In the genomic region with DNA sequence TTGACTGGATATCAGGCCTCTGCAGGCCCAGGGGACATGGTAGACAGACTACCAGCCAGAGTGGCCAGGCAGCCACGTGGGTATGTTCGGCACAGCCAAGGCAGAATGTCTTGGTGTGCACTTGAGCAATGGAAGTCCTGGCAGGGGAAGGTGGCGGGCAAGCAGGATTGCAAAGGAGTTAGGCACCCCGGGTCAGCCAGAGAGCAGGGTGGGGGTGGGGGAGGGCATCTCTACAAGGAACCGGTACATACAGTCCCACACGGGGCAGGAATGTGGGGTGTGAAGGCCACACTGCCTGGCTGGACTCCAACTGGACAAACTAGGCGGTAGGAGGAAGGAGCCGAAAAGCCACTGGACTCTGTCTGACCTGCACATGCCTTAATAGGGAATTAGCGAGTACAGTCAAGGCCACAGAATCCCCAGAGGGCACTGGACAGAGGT, we compare ENCODE assay signal across 14 mouse cellular contexts. TPM values are rescaled to one million over a fixed set of nuclear protein-coding genes. Genes with fewer than 3 reads are reported as not detected.
DNase-seq lines count a peak whose midpoint lies in the region; ATAC-seq and TF ChIP-seq lines count a peak whose summit lies in the region.
"Had no signal": no experiment of that assay in that cellular context is flagged by ENCODE, and none has a peak within 500 bp of the region (broad histone marks: within the 10 kb centered on the region; RNA-seq: fewer than 3 reads in every experiment).

No protein-coding gene starts in this region.

- no peak overlapping the region for H3K4me3 ChIP-seq in liver, embryonic 15.5 days (replicated peaks)
- H3K4me3 ChIP-seq in stomach, postnatal 0 days (ENCODE audit: low read depth, low read length) = no peak overlapping the region
- H3K4me3 ChIP-seq: forebrain, embryonic 12.5 days; heart, adult 2 months; hindbrain, embryonic 15.5 days; myocyte had no signal

- H3K4me2 ChIP-seq in liver, embryonic 15.5 days = no peak overlapping the region
- no peak overlapping the region for H3K4me2 ChIP-seq in stomach, postnatal 0 days (replicated peaks; ENCODE audit: low read depth)
- H3K4me2 ChIP-seq: forebrain, embryonic 12.5 days; hindbrain, embryonic 15.5 days had no signal

- no peaks in the 10 kb centered on the region for H3K9me3 ChIP-seq in liver, embryonic 15.5 days (replicated peaks)
- H3K9me3 ChIP-seq in stomach, postnatal 0 days (ENCODE audit: control insufficient read depth, low read length) = no peaks in the 10 kb centered on the region
- H3K9me3 ChIP-seq: forebrain, embryonic 12.5 days; hindbrain, embryonic 15.5 days had no signal

- no peak overlapping the region for H3K27ac ChIP-seq in liver, embryonic 15.5 days (replicated peaks)
- H3K27ac ChIP-seq in stomach, postnatal 0 days (replicated peaks) = no peak overlapping the region
- H3K27ac ChIP-seq: heart, adult 2 months; hindbrain, embryonic 15.5 days; macrophage had no signal

- ATAC-seq in liver, embryonic 15.5 days (ENCODE audit: insufficient read depth) = peak; percentile 46
- peak; percentile 21; the same call in 1 of the 2 replicates for ATAC-seq in stomach, postnatal 0 days (ENCODE audit: low FRiP score, low TSS enrichment)

- no peak for DNase-seq in liver
- peak; percentile 31 to 67 for DNase-seq in adrenal gland, postnatal 36 days
- DNase-seq in kidney, postnatal 10 days = peak; percentile 65
- DNase-seq in stomach, postnatal 0 days (ENCODE audit: low spot score) = no peak
- DNase-seq in left cerebral cortex, postnatal 25 days (ENCODE audit: low spot score in 2 of 2) = no peak
- no peak for DNase-seq in left cerebral cortex, postnatal 4 days
- DNase-seq: embryo, embryonic 11 days had no signal

- intact Hi-C loops in left cerebral cortex, postnatal 25 days (cut with DNase I) = no loop called here
- intact Hi-C loops in left cerebral cortex, postnatal 4 days (cut with DNase I) = no loop called here

- no peak for TF ChIP-seq CTCF in stomach, postnatal 0 days (IDR thresholded peaks at IDR 0.05; ENCODE audit: low read depth)

- H3K36me3 ChIP-seq in liver, embryonic 15.5 days (replicated peaks) = no peaks in the 10 kb centered on the region
- H3K36me3 ChIP-seq in stomach, postnatal 0 days (ENCODE audit: control insufficient read depth, insufficient read depth, low read length) = no peaks in the 10 kb centered on the region
- H3K36me3 ChIP-seq: forebrain, embryonic 12.5 days; hindbrain, embryonic 15.5 days had no signal

- no peaks in the 10 kb centered on the region; the same call in 1 of the 2 replicates for H3K4me1 ChIP-seq in liver, embryonic 15.5 days (replicated peaks)
- H3K4me1 ChIP-seq in stomach, postnatal 0 days (replicated peaks; ENCODE audit: control insufficient read depth, insufficient read depth) = no peaks in the 10 kb centered on the region

- peaks cover 39% of the 10 kb centered on the region for H3K27me3 ChIP-seq in liver, embryonic 15.5 days
- H3K27me3 ChIP-seq in stomach, postnatal 0 days (ENCODE audit: control insufficient read depth, insufficient read depth, low read length) = no peaks in the 10 kb centered on the region; the same call in 1 of the 2 replicates

- WGBS in liver, embryonic 15.5 days (ENCODE audit: insufficient replicate concordance) = 58% methylated on average over 9 of the region's 9 CpGs
- 73% methylated on average over 9 of the region's 9 CpGs for WGBS in stomach, postnatal 0 days

- no peak overlapping the region for H3K9ac ChIP-seq in liver, embryonic 15.5 days
- H3K9ac ChIP-seq in stomach, postnatal 0 days (ENCODE audit: low read length) = no peak overlapping the region
- H3K9ac ChIP-seq: forebrain, embryonic 12.5 days; hindbrain, embryonic 15.5 days had no signal

- no peak for TF ChIP-seq EP300 in stomach, postnatal 0 days (optimal IDR thresholded peaks at IDR 0.05)

RNA-seq across cellular contexts. Expression of gene Slc25a48, which starts 3.8 kb away (rescaled TPM):
- 0.93 and 1.3 TPM in 2 replicates for polyA plus RNA-seq in liver, embryonic 15.5 days (2015; fragmentation: Nextera tagmentation; extraction: Ambion mirVana)
- 1 to 10 TPM; 2.3 to 2.8 TPM for total RNA-seq in adrenal gland, postnatal 36 days (2021)
- polyA plus RNA-seq in stomach, postnatal 0 days (2015; fragmentation: Nextera tagmentation; extraction: Ambion mirVana) = 0.08 and 0.13 TPM in 2 replicates
- total RNA-seq in left cerebral cortex, postnatal 25 days (2021) = under 1 TPM in 1 of 2 experiments, not detected in 1; 0.14 TPM
- not detected for total RNA-seq in left cerebral cortex, postnatal 4 days (2021)
- polyA plus RNA-seq: forebrain, embryonic 12.5 days; hindbrain, embryonic 15.5 days; macrophage; myocyte had no signal

RNA-seq across cellular contexts. Expression of gene Gm3045, which starts 7.9 kb away (rescaled TPM):
- polyA plus RNA-seq in liver, embryonic 15.5 days (2015; fragmentation: Nextera tagmentation; extraction: Ambion mirVana) = not detected in 2 replicates
- total RNA-seq in adrenal gland, postnatal 36 days (2021) = not detected
- not detected in 2 replicates for polyA plus RNA-seq in stomach, postnatal 0 days (2015; fragmentation: Nextera tagmentation; extraction: Ambion mirVana)
- not detected for total RNA-seq in left cerebral cortex, postnatal 25 days (2021)
- not detected for total RNA-seq in left cerebral cortex, postnatal 4 days (2021)
- total RNA-seq: heart, adult 2 months; left cerebral cortex, adult 18-20 months had no signal
- polyA plus RNA-seq: forebrain, embryonic 12.5 days; heart, adult 2 months; hindbrain, embryonic 15.5 days; macrophage; myocyte had no signal

RNA-seq across cellular contexts. Expression of gene Il9, which starts 47.7 kb away (rescaled TPM):
- polyA plus RNA-seq in liver, embryonic 15.5 days (2015; fragmentation: Nextera tagmentation; extraction: Ambion mirVana) = not detected in 2 replicates
- total RNA-seq in adrenal gland, postnatal 36 days (2021) = not detected
- polyA plus RNA-seq in stomach, postnatal 0 days (2015; fragmentation: Nextera tagmentation; extraction: Ambion mirVana) = not detected in 2 replicates
- total RNA-seq in left cerebral cortex, postnatal 25 days (2021) = not detected
- total RNA-seq in left cerebral cortex, postnatal 4 days (2021) = not detected
- total RNA-seq: heart, adult 2 months; left cerebral cortex, adult 18-20 months had no signal
- polyA plus RNA-seq: forebrain, embryonic 12.5 days; heart, adult 2 months; hindbrain, embryonic 15.5 days; macrophage; myocyte had no signal

Comparison
In these comparisons a context has a peak if more than half of its experiments do, and no peak if none do; other contexts are left out.
1. DNase-seq: peak in adrenal gland, postnatal 36 days (2 of 2) and kidney, postnatal 10 days (single experiment); none in liver (single experiment), stomach, postnatal 0 days (single experiment), left cerebral cortex, postnatal 25 days (0 of 2) and left cerebral cortex, postnatal 4 days (single experiment).